Mouse (Mus musculus): ENCODE measurements around the gene Lgals3. TPM values are rescaled to one million over a fixed set of nuclear protein-coding genes. Genes with fewer than 3 reads are reported as not detected.

Lgals3 gene
- polyA plus RNA-seq, 1 experiment from 2014 or later, result 273 TPM

DNA sequence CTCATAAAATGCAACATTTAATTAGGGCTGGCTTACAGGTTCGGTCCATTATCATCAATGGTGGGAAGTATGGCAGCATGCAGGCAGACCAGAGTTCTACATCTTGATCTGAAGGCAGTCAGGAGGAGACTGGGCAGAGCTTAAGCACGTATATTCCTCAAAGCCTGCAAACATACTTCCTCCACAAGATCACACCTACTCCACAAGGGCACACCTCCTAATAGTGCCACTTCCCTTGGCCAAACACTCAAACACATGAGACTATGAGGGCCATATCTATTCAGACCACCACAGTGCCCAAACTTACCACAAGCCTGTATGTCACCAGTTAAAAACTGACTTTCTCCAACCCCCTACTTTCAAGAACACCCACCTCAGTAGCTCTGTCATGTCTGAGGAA lies 6.1 kb upstream of the Lgals3 start:
- Histone ChIP-seq H3K9ac (ENCODE audit: low read depth, low read length) (no peak overlapping the region), H3K4me3 (ENCODE audit: low read depth, low read length) (no peak overlapping the region), H3K4me2 (replicated peaks; ENCODE audit: low read depth) (no peak overlapping the region), H3K36me3 (ENCODE audit: control insufficient read depth, insufficient read depth) (no peaks in the 10 kb centered on the region), H3K4me1 (replicated peaks; ENCODE audit: control insufficient read depth, insufficient read depth, low read length) (no peaks in the 10 kb centered on the region), H3K27me3 (replicated peaks; ENCODE audit: control insufficient read depth, insufficient read depth, low read length) (no peaks in the 10 kb centered on the region), H3K9me3 (ENCODE audit: control insufficient read depth) (no peaks in the 10 kb centered on the region), H3K27ac (ENCODE audit: low read depth, low read length) (no peak overlapping the region)
- no peak for TF ChIP-seq CTCF (IDR thresholded peaks at IDR 0.05; ENCODE audit: low read depth)
- ATAC-seq, result no peak
- WGBS, result 79% methylated on average over 2 of the region's 2 CpGs

DNA sequence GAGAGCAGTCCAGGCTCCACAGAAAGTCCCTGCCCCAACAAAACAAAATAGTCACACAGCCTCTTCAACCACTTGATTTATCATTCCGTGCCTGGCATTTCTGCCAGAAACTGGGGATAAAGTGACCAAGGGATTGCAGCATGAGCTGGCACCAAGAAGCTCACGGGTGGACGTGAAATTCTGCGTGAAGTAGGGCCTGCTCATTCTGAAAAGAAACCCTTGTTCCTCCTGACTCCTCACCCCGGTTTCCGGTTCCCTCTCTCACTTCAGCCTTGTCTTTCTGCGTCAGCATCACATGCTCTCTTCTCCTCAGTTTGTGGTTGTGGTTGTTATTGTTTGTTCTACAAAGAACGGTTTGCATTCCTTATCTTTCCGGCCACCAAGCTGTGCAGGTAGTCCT lies 5.7 kb upstream of the Lgals3 start:
- no peak overlapping the region for H3K4me3 ChIP-seq (ENCODE audit: low read depth, low read length)
- H3K9ac ChIP-seq (ENCODE audit: low read depth, low read length), result no peak overlapping the region
- H3K4me1 ChIP-seq (replicated peaks; ENCODE audit: control insufficient read depth, insufficient read depth, low read length), result 0 out of 2 replicates have a peak, but pooled peaks cover 2% of the 10 kb centered on the region
- WGBS, result 78% methylated on average over 9 of the region's 9 CpGs
- no peaks in the 10 kb centered on the region for H3K36me3 ChIP-seq (ENCODE audit: control insufficient read depth, insufficient read depth)
- H3K9me3 ChIP-seq (ENCODE audit: control insufficient read depth), result no peaks in the 10 kb centered on the region
- H3K27me3 ChIP-seq (replicated peaks; ENCODE audit: control insufficient read depth, insufficient read depth, low read length), result no peaks in the 10 kb centered on the region
- no peak overlapping the region for H3K4me2 ChIP-seq (replicated peaks; ENCODE audit: low read depth)
- H3K27ac ChIP-seq (ENCODE audit: low read depth, low read length), result no peak overlapping the region
- no peak for TF ChIP-seq CTCF (IDR thresholded peaks at IDR 0.05; ENCODE audit: low read depth)
- ATAC-seq, result no peak

DNA sequence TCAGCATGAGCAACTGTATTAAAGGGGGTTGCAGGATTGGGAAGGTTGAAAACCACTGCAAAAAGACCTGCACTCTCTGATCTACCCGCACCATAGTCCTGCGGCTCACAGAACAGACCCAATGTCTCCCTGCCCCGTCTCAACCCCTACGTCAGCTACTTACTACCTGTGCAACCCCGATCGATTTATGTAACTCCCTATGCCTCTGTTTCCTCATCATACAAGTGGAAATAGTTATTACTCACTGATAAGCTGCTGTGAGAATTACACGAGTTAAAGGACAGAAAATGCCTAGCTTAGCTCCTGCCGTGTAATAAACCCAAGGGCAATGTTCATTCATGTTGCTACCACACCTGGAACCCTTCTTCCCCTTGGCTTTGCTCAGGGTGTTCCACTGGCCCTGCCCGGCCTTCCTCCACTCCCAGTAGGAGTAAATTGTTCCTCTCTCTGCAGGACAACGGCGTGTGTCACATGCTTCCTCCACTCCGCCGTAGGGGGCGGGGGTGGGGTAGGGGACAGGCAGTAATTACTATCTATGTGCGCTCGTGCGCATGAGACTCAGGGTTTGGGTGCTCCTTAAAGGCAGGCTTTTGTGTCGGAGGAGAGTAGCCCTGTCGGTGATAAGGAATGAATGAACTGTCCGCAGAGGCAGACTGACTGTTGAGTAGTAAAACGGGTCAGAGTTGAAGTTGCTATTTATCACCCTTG lies 2.7 kb upstream of the Lgals3 start:
- peak overlapping the region; percentile 31; the same call in 1 of the 2 replicates for H3K9ac ChIP-seq (ENCODE audit: low read depth, low read length)
- H3K27ac ChIP-seq (ENCODE audit: low read depth, low read length), result peak overlapping the region; percentile 92

DNA sequence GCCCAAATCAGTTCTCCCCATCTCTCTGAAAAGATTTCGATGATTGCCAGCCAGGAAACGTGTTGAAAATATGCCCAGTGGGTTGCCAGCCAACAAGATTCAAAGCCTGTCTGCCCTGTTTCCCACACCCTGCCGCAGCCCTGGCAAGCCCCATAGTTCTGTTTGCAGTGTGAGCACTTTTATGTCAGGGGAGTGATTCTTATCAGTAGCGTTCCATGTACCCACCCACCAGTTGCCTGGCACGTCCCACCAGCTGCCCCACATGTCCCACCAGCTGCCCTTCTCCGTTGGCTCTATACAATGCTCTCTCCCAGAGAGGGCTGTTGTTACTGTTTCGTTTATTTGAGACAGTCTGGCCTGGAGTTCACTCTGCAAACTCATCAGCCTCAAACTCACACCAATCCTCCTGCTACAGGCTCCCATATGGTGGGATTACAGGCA lies 650 bp upstream of the Lgals3 start:
- Histone ChIP-seq H3K9ac (ENCODE audit: low read depth, low read length) (no peak overlapping the region), H3K9me3 (ENCODE audit: control insufficient read depth) (no peaks in the 10 kb centered on the region), H3K36me3 (ENCODE audit: control insufficient read depth, insufficient read depth) (no peaks in the 10 kb centered on the region), H3K4me1 (replicated peaks; ENCODE audit: control insufficient read depth, insufficient read depth, low read length) (peaks cover 13% of the 10 kb centered on the region; the same call in 1 of the 2 replicates), H3K27me3 (replicated peaks; ENCODE audit: control insufficient read depth, insufficient read depth, low read length) (no peaks in the 10 kb centered on the region), H3K27ac (ENCODE audit: low read depth, low read length) (peak overlapping the region; percentile 70), H3K4me2 (replicated peaks; ENCODE audit: low read depth) (0 out of 2 replicates have a peak overlapping the region, but pooled peaks have one; percentile 6), H3K4me3 (ENCODE audit: low read depth, low read length) (no peak overlapping the region)
- WGBS, result 25% methylated on average over 7 of the region's 7 CpGs
- no peak for TF ChIP-seq CTCF (IDR thresholded peaks at IDR 0.05; ENCODE audit: low read depth)
- no peak for ATAC-seq

More for the DNA sequence above, 2.7 kb upstream of the Lgals3 start:
- Histone ChIP-seq H3K36me3 (ENCODE audit: control insufficient read depth, insufficient read depth) (no peaks in the 10 kb centered on the region), H3K4me1 (replicated peaks; ENCODE audit: control insufficient read depth, insufficient read depth, low read length) (0 out of 2 replicates have a peak, but pooled peaks cover 9% of the 10 kb centered on the region), H3K4me2 (replicated peaks; ENCODE audit: low read depth) (peak overlapping the region; percentile 57), H3K27me3 (replicated peaks; ENCODE audit: control insufficient read depth, insufficient read depth, low read length) (no peaks in the 10 kb centered on the region), H3K4me3 (ENCODE audit: low read depth, low read length) (0 out of 2 replicates have a peak overlapping the region, but pooled peaks have one; percentile 4), H3K9me3 (ENCODE audit: control insufficient read depth) (no peaks in the 10 kb centered on the region)
- 20% methylated on average over 21 of the region's 21 CpGs for WGBS
- no peak for TF ChIP-seq CTCF (IDR thresholded peaks at IDR 0.05; ENCODE audit: low read depth)
- ATAC-seq, result peak; percentile 95

DNA sequence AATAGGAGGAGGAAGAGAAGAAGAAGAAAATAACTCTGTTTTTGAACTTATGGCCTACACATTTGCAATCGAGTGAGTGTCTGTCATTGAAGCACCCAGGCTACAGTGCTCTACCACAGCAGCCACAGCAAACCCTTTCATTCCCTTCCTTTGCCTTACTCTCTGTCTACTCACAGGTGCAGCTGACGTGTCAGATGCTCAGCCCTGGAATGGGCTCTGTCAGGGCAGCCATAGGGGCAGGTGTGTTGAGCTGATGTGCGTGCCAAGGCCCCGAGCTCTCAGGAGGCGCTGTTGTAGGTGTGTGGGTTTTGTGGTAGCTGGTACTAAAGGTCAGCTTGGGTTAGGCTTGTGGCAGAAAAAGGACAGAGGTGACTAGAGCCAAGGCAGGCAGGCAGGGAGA lies 2.2 kb downstream of the Lgals3 start:
- Histone ChIP-seq H3K36me3 (ENCODE audit: control insufficient read depth, insufficient read depth) (no peaks in the 10 kb centered on the region), H3K9ac (ENCODE audit: low read depth, low read length) (no peak overlapping the region), H3K9me3 (ENCODE audit: control insufficient read depth) (no peaks in the 10 kb centered on the region), H3K4me2 (replicated peaks; ENCODE audit: low read depth) (no peak overlapping the region), H3K27ac (ENCODE audit: low read depth, low read length) (no peak overlapping the region), H3K4me3 (ENCODE audit: low read depth, low read length) (no peak overlapping the region), H3K4me1 (replicated peaks; ENCODE audit: control insufficient read depth, insufficient read depth, low read length) (peaks cover 19% of the 10 kb centered on the region; the same call in 1 of the 2 replicates), H3K27me3 (replicated peaks; ENCODE audit: control insufficient read depth, insufficient read depth, low read length) (no peaks in the 10 kb centered on the region)
- 71% methylated on average over 5 of the region's 5 CpGs for WGBS
- no peak for ATAC-seq
- TF ChIP-seq CTCF (IDR thresholded peaks at IDR 0.05; ENCODE audit: low read depth), result 0 out of 2 replicates have a peak, but pooled peaks have one; percentile 3

DNA sequence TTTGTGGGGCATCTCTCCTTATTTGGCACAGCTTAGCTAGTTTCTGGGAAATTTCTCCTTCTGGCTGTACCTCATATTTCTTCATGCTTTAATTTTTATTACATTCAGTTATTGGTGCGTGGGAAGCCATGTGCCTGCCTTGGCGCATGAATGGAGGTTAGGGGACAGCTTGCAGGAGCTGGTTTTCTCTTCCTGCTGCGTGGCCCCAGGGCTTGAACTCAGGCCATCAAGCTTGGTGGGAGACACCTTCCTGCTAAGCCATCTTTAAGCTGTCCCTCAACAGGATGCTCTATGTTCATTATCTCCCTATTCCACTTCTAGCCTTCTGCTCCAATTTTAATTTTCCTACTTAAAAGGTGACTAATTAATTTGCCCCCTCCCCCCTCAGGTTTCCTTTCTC lies 3.2 kb downstream of the Lgals3 start:
- Histone ChIP-seq H3K9ac (ENCODE audit: low read depth, low read length) (no peak overlapping the region), H3K4me3 (ENCODE audit: low read depth, low read length) (no peak overlapping the region), H3K4me2 (replicated peaks; ENCODE audit: low read depth) (no peak overlapping the region), H3K27ac (ENCODE audit: low read depth, low read length) (peak overlapping the region; percentile 61), H3K9me3 (ENCODE audit: control insufficient read depth) (no peaks in the 10 kb centered on the region), H3K36me3 (ENCODE audit: control insufficient read depth, insufficient read depth) (no peaks in the 10 kb centered on the region), H3K27me3 (replicated peaks; ENCODE audit: control insufficient read depth, insufficient read depth, low read length) (no peaks in the 10 kb centered on the region), H3K4me1 (replicated peaks; ENCODE audit: control insufficient read depth, insufficient read depth, low read length) (peaks cover 19% of the 10 kb centered on the region; the same call in 1 of the 2 replicates)
- 80% methylated on average over 3 of the region's 3 CpGs for WGBS
- TF ChIP-seq CTCF (IDR thresholded peaks at IDR 0.05; ENCODE audit: low read depth), result no peak
- ATAC-seq, result no peak

Measured in intestine, postnatal 0 days (tissue).